Comparison of ENCODE assay signal across 18 mouse cellular contexts in genomic region chr12:17601245-17602023, GRCm38 (mm10). TPM values are rescaled to one million over a fixed set of nuclear protein-coding genes. Genes with fewer than 3 reads are reported as not detected.
DNase-seq lines count a peak whose midpoint lies in the region; ATAC-seq and TF ChIP-seq lines count a peak whose summit lies in the region.
"Had no signal": no experiment of that assay in that cellular context is flagged by ENCODE, and none has a peak within 500 bp of the region (broad histone marks: within the 10 kb centered on the region; RNA-seq: fewer than 3 reads in every experiment).

No protein-coding gene starts in this region.

- H3K79me2 ChIP-seq in MEL (ENCODE audit: control insufficient read depth, insufficient read depth, low read length, poor library complexity) = no peaks in the 10 kb centered on the region
- H3K79me2 ChIP-seq in liver, adult 2 months (ENCODE audit: control insufficient read depth, insufficient read depth, low read length) = no peaks in the 10 kb centered on the region

- peaks cover 0 to 9% of the 10 kb centered on the region in 2 experiments; a peak in 2 of 4 replicates for H3K36me3 ChIP-seq in MEL (ENCODE audit: control insufficient read depth in 1 of 2, insufficient read depth in 2 of 2, low read length in 2 of 2)
- no peaks in the 10 kb centered on the region for H3K36me3 ChIP-seq in liver, adult 2 months (ENCODE audit: control insufficient read depth, insufficient read depth, low read length)
- H3K36me3 ChIP-seq in liver, postnatal 0 days (replicated peaks; ENCODE audit: insufficient read depth, low read length) = no peaks in the 10 kb centered on the region
- no peaks in the 10 kb centered on the region for H3K36me3 ChIP-seq in thymus, adult 2 months (ENCODE audit: control insufficient read depth, insufficient read depth, low read length)
- H3K36me3 ChIP-seq: midbrain, embryonic 10.5 days had no signal

- no peak overlapping the region for H3K4me2 ChIP-seq in liver, postnatal 0 days (ENCODE audit: low read depth, low read length)
- H3K4me2 ChIP-seq: forebrain, embryonic 13.5 days had no signal

- peak; percentile 70 to 76 for TF ChIP-seq EP300 in MEL (IDR thresholded peaks at IDR 0.05; ENCODE audit: low read depth in 1 of 2, low read length in 2 of 2)
- peak; percentile 25; the same call in 1 of the 2 replicates for TF ChIP-seq EP300 in liver, postnatal 0 days (IDR thresholded peaks at IDR 0.05; ENCODE audit: low read depth)

- H3K4me1 ChIP-seq in MEL (ENCODE audit: control insufficient read depth in 1 of 2, insufficient read depth in 2 of 2, low read length in 2 of 2) = peaks cover 8 to 19% of the 10 kb centered on the region in 2 experiments; a peak in 3 of 4 replicates
- peaks cover 4% of the 10 kb centered on the region; the same call in 1 of the 2 replicates for H3K4me1 ChIP-seq in liver, adult 2 months (ENCODE audit: control insufficient read depth, insufficient read depth, low read length)
- H3K4me1 ChIP-seq in liver, postnatal 0 days (ENCODE audit: insufficient read depth) = 0 out of 2 replicates have a peak, but pooled peaks cover 5% of the 10 kb centered on the region
- H3K4me1 ChIP-seq in thymus, adult 2 months (replicated peaks; ENCODE audit: control insufficient read depth, insufficient read depth, low read length) = 0 out of 2 replicates have a peak, but pooled peaks cover 4% of the 10 kb centered on the region
- H3K4me1 ChIP-seq: forebrain, embryonic 13.5 days had no signal

- DNase-seq in MEL (ENCODE audit: low read depth, low spot score) = peak; percentile 88
- peak; percentile 31 for DNase-seq in c-Kit-positive CD71-negative TER-119-negative erythroid progenitor cells, embryonic 14.5 days (ENCODE audit: low read depth)
- peak; percentile 93 for DNase-seq in liver, adult 2 months (ENCODE audit: extremely low read depth, low read depth, low spot score)
- no peak for DNase-seq in liver, postnatal 0 days
- DNase-seq in thymus, adult 2 months = no peak
- no peak for DNase-seq in adrenal gland, adult 18-20 months (ENCODE audit: low spot score in 2 of 2)
- no peak for DNase-seq in thymus, postnatal 0 days (ENCODE audit: low spot score)
- DNase-seq: cerebellum, adult 18-20 months; cerebellum, postnatal 36 days; gastrocnemius, postnatal 25 days; heart, postnatal 10 days; kidney, adult 18-20 months; lung, adult 18-20 months; lung, postnatal 14 days; right cerebral cortex, postnatal 25 days had no signal

- H3K27ac ChIP-seq in MEL (ENCODE audit: control insufficient read depth, low read depth, low read length) = peak overlapping the region; percentile 81
- H3K27ac ChIP-seq in liver, adult 2 months (replicated peaks; ENCODE audit: insufficient read depth, low read depth, low read length) = no peak overlapping the region
- H3K27ac ChIP-seq in liver, postnatal 0 days (ENCODE audit: low read depth) = no peak overlapping the region
- H3K27ac ChIP-seq in thymus, adult 2 months (ENCODE audit: control insufficient read depth, insufficient read depth, low read length) = no peak overlapping the region
- H3K27ac ChIP-seq: forebrain, embryonic 13.5 days; kidney, postnatal 0 days; midbrain, embryonic 10.5 days had no signal

- ATAC-seq in liver, postnatal 0 days = peak; percentile 80
- ATAC-seq: forebrain, embryonic 13.5 days had no signal

- TF ChIP-seq POLR2A in MEL (IDR thresholded peaks at IDR 0.05; ENCODE audit: control insufficient read depth in 1 of 2, insufficient read depth in 1 of 2, low read depth in 1 of 2, low read length in 2 of 2, poor library complexity in 1 of 2) = no peak
- TF ChIP-seq POLR2A in liver, adult 2 months (IDR thresholded peaks at IDR 0.05; ENCODE audit: extremely low read depth, insufficient read depth, low read length) = no peak
- TF ChIP-seq POLR2A in thymus, adult 2 months (IDR thresholded peaks at IDR 0.05; ENCODE audit: control insufficient read depth, extremely low read depth, insufficient read depth, low read length, poor library complexity) = no peak

- 0 out of 2 replicates have a peak overlapping the region, but pooled peaks have one; percentile 14 for H3K9ac ChIP-seq in MEL (ENCODE audit: control insufficient read depth, low read depth, low read length, poor library complexity, severe bottlenecking)
- no peak overlapping the region for H3K9ac ChIP-seq in liver, adult 2 months (ENCODE audit: low read depth, low read length)
- no peak overlapping the region for H3K9ac ChIP-seq in liver, postnatal 0 days (replicated peaks)
- H3K9ac ChIP-seq: forebrain, embryonic 13.5 days had no signal

- H3K9me3 ChIP-seq in MEL (replicated peaks; ENCODE audit: insufficient read depth, low read length) = no peaks in the 10 kb centered on the region
- no peaks in the 10 kb centered on the region; the same call in 1 of the 2 replicates for H3K9me3 ChIP-seq in liver, postnatal 0 days (ENCODE audit: low read length)
- H3K9me3 ChIP-seq: forebrain, embryonic 13.5 days; midbrain, embryonic 10.5 days had no signal

- H3K27me3 ChIP-seq in MEL (ENCODE audit: control insufficient read depth in 1 of 2, insufficient read depth in 2 of 2, low read length in 2 of 2) = no peaks in the 10 kb centered on the region; a peak in 1 of 4 replicates
- H3K27me3 ChIP-seq in liver, adult 2 months (ENCODE audit: control insufficient read depth, insufficient read depth, low read length) = no peaks in the 10 kb centered on the region
- H3K27me3 ChIP-seq in liver, postnatal 0 days (ENCODE audit: insufficient read depth, low read length) = no peaks in the 10 kb centered on the region
- no peaks in the 10 kb centered on the region for H3K27me3 ChIP-seq in thymus, adult 2 months (ENCODE audit: control insufficient read depth, insufficient read depth, low read length)
- H3K27me3 ChIP-seq: forebrain, embryonic 13.5 days had no signal

- no peak overlapping the region for H3K4me3 ChIP-seq in MEL (ENCODE audit: control insufficient read depth in 1 of 2, insufficient read depth in 1 of 2, low read depth in 2 of 2, low read length in 2 of 2)
- H3K4me3 ChIP-seq in liver, adult 2 months (ENCODE audit: insufficient read depth, low read depth, low read length) = no peak overlapping the region
- no peak overlapping the region for H3K4me3 ChIP-seq in liver, postnatal 0 days (ENCODE audit: low read depth, low read length)
- no peak overlapping the region for H3K4me3 ChIP-seq in thymus, adult 2 months (ENCODE audit: control insufficient read depth, insufficient read depth, low read length)
- H3K4me3 ChIP-seq: forebrain, embryonic 13.5 days; midbrain, embryonic 10.5 days had no signal

- TF ChIP-seq RAD21 in MEL (IDR thresholded peaks at IDR 0.05; ENCODE audit: low read depth, low read length) = no peak

- WGBS in liver, adult 2 months = 96% methylated on average over 1 of the region's 1 CpGs
- 50% methylated on average over 1 of the region's 1 CpGs for WGBS in liver, postnatal 0 days (ENCODE audit: insufficient replicate concordance)
- WGBS in thymus, adult 2 months = 100% methylated on average over 1 of the region's 1 CpGs

- no peak for TF ChIP-seq CTCF in MEL (IDR thresholded peaks at IDR 0.05 in 2 of 3, conservative IDR thresholded peaks at IDR 0.05 in 1 of 3; ENCODE audit: control insufficient read depth in 1 of 3, insufficient read depth in 1 of 3, low read depth in 2 of 3, low read length in 3 of 3, poor library complexity in 1 of 3, severe bottlenecking in 1 of 3)
- no peak for TF ChIP-seq CTCF in liver, adult 2 months (IDR thresholded peaks at IDR 0.05; ENCODE audit: low read depth, low read length)
- no peak for TF ChIP-seq CTCF in liver, postnatal 0 days (IDR thresholded peaks at IDR 0.05; ENCODE audit: low read depth)
- TF ChIP-seq CTCF in thymus, adult 2 months (IDR thresholded peaks at IDR 0.05; ENCODE audit: borderline replicate concordance, control insufficient read depth, extremely low read depth, insufficient read depth, low read length, poor library complexity) = no peak

TF ChIP-seq in MEL, 35 proteins besides CTCF, POLR2A, EP300 and RAD21:
- TF ChIP-seq UBTF (IDR thresholded peaks at IDR 0.05; ENCODE audit: borderline replicate concordance, insufficient read depth, low read depth, low read length) = no peak
- peak; percentile 94 for TF ChIP-seq TAL1 (IDR thresholded peaks at IDR 0.05; ENCODE audit: low read length)
- no peak for TF ChIP-seq HCFC1 (IDR thresholded peaks at IDR 0.05; ENCODE audit: low read depth, low read length)
- TF ChIP-seq RCOR1 (IDR thresholded peaks at IDR 0.05; ENCODE audit: low read depth, low read length) = 0 out of 2 replicates have a peak, but pooled peaks have one; percentile 9
- TF ChIP-seq USF2 (IDR thresholded peaks at IDR 0.05; ENCODE audit: borderline replicate concordance in 1 of 2, insufficient read depth in 1 of 2, low read depth in 1 of 2, low read length in 2 of 2) = no peak
- TF ChIP-seq TBP (IDR thresholded peaks at IDR 0.05; ENCODE audit: low read depth, low read length) = 0 out of 2 replicates have a peak, but pooled peaks have one; percentile 22
- no peak for TF ChIP-seq MAX (IDR thresholded peaks at IDR 0.05; ENCODE audit: low read length)
- TF ChIP-seq ETS1 (IDR thresholded peaks at IDR 0.05; ENCODE audit: low read depth, low read length) = peak; percentile 83
- no peak for TF ChIP-seq SMC3 (IDR thresholded peaks at IDR 0.05; ENCODE audit: low read depth, low read length)
- no peak for TF ChIP-seq MAZ (IDR thresholded peaks at IDR 0.05; ENCODE audit: low read depth, low read length)
- peak; percentile 45; the same call in 1 of the 2 replicates for TF ChIP-seq SIN3A (IDR thresholded peaks at IDR 0.05; ENCODE audit: low read length)
- peak; percentile 74 for TF ChIP-seq TCF12 (IDR thresholded peaks at IDR 0.05; ENCODE audit: low read depth, low read length)
- TF ChIP-seq ZKSCAN1 (IDR thresholded peaks at IDR 0.05; ENCODE audit: low read depth, low read length) = no peak
- no peak for TF ChIP-seq CHD2 (IDR thresholded peaks at IDR 0.05; ENCODE audit: low read length)
- TF ChIP-seq NRF1 (IDR thresholded peaks at IDR 0.05; ENCODE audit: insufficient read depth, low read depth, low read length, poor library complexity, severe bottlenecking) = no peak
- TF ChIP-seq JUND (IDR thresholded peaks at IDR 0.05; ENCODE audit: low read depth, low read length) = no peak
- no peak for TF ChIP-seq MYC (IDR thresholded peaks at IDR 0.05; ENCODE audit: low read depth, low read length)
- peak; percentile 88 for TF ChIP-seq GATA1 (IDR thresholded peaks at IDR 0.05; ENCODE audit: low read depth, low read length)
TF ChIP-seq in MEL: peak in this region for 7.

RNA-seq across cellular contexts. Expression of gene Odc1, which starts 56.8 kb away (rescaled TPM):
- total RNA-seq in MEL (2012; rRNA removed) = 591 and 677 TPM in 2 replicates
- 100 to 1,000 TPM; 639 to 720 TPM for polyA plus RNA-seq in MEL (2012; ENCODE audit: insufficient read depth in 1 of 2, insufficient read length in 2 of 2, low read depth in 1 of 2, low replicate concordance in 2 of 2, missing spikeins in 1 of 2)
- total RNA-seq in liver, adult 2 months (2014; rRNA removed) = 114 and 122 TPM in 2 replicates
- polyA plus RNA-seq in liver, adult 2 months (2012; rRNA removed) = 40.9 and 44.1 TPM in 2 replicates
- 158 and 161 TPM in 2 replicates for polyA plus RNA-seq in liver, postnatal 0 days (2015; fragmentation: Nextera tagmentation; extraction: Ambion mirVana)
- polyA plus RNA-seq in thymus, adult 2 months (2012; rRNA removed) = 71.1 and 80.5 TPM in 2 replicates
- total RNA-seq in adrenal gland, adult 18-20 months (2021) = 100 to 1,000 TPM; 331 to 566 TPM
- 101 and 116 TPM in 2 replicates for polyA plus RNA-seq in thymus, postnatal 0 days (2015; fragmentation: Nextera tagmentation; extraction: Ambion mirVana)

Comparison
In these comparisons a context has a peak if more than half of its experiments do, and no peak if none do; other contexts are left out.
1. DNase-seq: peak in MEL (single experiment), c-Kit-positive CD71-negative TER-119-negative erythroid progenitor cells, embryonic 14.5 days (single experiment) and liver, adult 2 months (single experiment); none in liver, postnatal 0 days (single experiment), thymus, adult 2 months (single experiment), adrenal gland, adult 18-20 months (0 of 2) and thymus, postnatal 0 days (single experiment).